Mouse (Mus musculus) WW6 (cell line): Measurements from ENCODE around the gene Mlh3.

Experiments used
- DNase-seq: peaks from one replicate; pipeline ENCODE4 v3.0.0-alpha.2; 2013; ENCODE audit warnings: low read depth, low spot score

Gene Mlh3

GRCm38 (mm10) chr12:85192461-85193108, 77.8 kb downstream of the Mlh3 start:
- DNase-seq = no peak

GRCm38 (mm10) chr12:85190290-85190689, 80.1 kb downstream of the Mlh3 start:
- no peak for DNase-seq

DNA sequence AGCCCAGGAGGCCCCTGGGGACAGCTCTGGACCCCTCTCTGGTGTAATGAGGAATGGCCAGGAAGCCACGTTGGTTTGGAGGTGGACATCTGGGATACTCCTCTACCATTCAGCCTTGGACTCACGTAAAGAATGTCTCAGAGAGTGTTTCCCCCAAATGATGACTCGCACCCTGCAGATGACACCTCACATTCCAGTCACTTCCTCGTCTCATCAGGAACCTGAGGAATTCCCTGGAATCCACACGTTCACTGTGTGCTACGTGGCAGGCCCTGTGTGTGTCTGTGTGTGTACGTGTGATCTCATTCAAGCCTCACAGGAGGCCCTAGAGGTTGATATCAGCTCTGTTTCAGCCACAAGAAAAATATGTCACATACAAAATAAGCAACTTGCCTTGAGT, 84.0 kb downstream of the Mlh3 start:
- no peak for DNase-seq

DNA sequence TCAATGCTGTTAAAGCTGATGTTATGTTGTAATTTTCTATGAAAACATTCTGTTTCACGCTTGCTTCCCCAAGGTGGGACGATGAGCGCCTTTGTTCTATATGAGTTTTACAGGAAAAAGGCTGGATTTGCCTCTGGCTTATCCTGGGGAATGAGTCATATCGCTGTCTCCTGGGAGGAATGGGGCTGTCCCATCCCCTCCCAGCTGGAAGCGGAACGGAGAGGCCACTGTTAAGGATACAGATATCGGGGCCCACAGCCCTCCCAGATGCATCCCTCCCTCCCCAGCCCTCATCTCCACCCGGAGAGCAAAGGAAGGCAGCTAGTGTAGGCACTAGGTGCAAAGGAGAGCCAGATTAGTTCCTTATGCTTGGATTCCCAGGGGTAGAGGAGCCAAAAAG, 84.6 kb downstream of the Mlh3 start:
- no peak for DNase-seq
